Mouse (Mus musculus) stomach, postnatal 0 days (tissue): ENCODE results near the gene Sema4f.

Source experiments
- CTCF ChIP-seq: IDR thresholded peaks from 2 replicates; pipeline ENCODE4 v1.5.1; 2016; ENCODE audit warnings: antibody characterized with exemption, low read depth, mild to moderate bottlenecking, moderate library complexity
- EP300 ChIP-seq: optimal IDR thresholded peaks from 2 replicates; pipeline ENCODE3; 2016; ENCODE audit warnings: antibody characterized with exemption

- TF ChIP-seq CTCF: no peak
- TF ChIP-seq EP300: no peak
These were observed 17.1 kb upstream of the Sema4f start for GRCm38 (mm10) chr6:82956553-82957251.
